Mouse (Mus musculus): ENCODE measurements around the gene Fbxw8. TPM values are rescaled to one million over a fixed set of nuclear protein-coding genes. Genes with fewer than 3 reads are reported as not detected.

Fbxw8 gene
- polyA plus RNA-seq, 1 experiment from 2014 or later: 7.1 TPM

DNA sequence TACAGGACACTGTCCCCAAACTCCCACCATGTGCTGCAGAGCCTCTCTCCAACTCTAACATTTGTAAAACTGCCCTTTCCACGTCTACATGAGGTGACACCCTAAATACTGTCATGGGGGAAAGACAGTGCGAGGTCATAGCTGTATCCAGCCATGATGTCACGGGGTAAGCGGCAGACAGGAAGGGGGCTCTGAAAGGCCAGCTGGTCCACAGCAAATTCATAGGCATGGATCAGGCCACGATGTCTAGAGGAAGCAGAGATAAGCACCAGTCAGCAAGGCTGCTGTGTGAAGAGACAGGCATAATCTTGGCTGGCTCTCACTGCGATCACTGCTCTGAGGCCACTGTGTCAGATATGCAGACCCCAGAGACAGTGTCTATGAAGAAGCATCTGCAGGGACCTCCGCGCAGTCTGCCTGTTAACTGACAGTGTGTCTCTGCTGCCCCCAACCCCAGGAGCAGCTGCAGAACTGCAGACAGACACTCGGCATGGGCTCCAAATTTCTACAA lies 87.2 kb downstream of the Fbxw8 start:
- H3K4me3 ChIP-seq (ENCODE audit: low read depth, low read length): no peak overlapping the region
- 74% methylated on average over 9 of the region's 9 CpGs for WGBS (ENCODE audit: insufficient replicate concordance)
- H3K36me3 ChIP-seq (replicated peaks; ENCODE audit: insufficient read depth, low read length): peaks cover 30% of the 10 kb centered on the region
- H3K27ac ChIP-seq (ENCODE audit: low read depth): no peak overlapping the region
- H3K9ac ChIP-seq (replicated peaks): no peak overlapping the region
- DNase-seq (no peak), ATAC-seq (no peak)
- H3K9me3 ChIP-seq (ENCODE audit: low read length): no peaks in the 10 kb centered on the region
- no peaks in the 10 kb centered on the region for H3K27me3 ChIP-seq (ENCODE audit: insufficient read depth, low read length)
- TF ChIP-seq CTCF (IDR thresholded peaks at IDR 0.05; ENCODE audit: low read depth): no peak
- no peak for TF ChIP-seq EP300 (IDR thresholded peaks at IDR 0.05; ENCODE audit: low read depth)
- no peaks in the 10 kb centered on the region for H3K4me1 ChIP-seq (ENCODE audit: insufficient read depth)
- H3K4me2 ChIP-seq (ENCODE audit: low read depth, low read length): no peak overlapping the region

DNA sequence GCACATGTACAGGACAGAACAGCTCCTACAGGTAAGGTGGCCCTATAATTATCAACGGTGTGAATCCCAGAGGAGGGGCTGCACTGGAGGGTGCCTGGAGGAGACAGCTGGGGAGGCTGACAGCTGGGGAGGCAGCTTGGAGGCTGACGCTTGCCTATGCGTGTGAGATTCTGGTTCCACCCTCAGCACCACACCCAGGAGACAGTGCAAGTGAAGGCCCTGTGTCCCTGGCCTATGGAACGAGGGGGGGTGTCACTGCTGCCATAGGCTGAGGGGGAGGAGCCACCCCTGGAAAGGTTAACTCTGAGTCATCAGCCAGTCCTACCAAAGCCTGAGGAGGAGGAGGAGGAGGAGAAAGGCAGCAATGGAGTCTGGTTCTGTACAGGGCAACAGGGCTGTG lies 87.7 kb downstream of the Fbxw8 start:
- H3K9me3 ChIP-seq (ENCODE audit: low read length): no peaks in the 10 kb centered on the region
- WGBS (ENCODE audit: insufficient replicate concordance): 84% methylated on average over 4 of the region's 4 CpGs
- H3K9ac ChIP-seq (replicated peaks): no peak overlapping the region
- no peak overlapping the region for H3K27ac ChIP-seq (ENCODE audit: low read depth)
- DNase-seq: no peak
- H3K4me3 ChIP-seq (ENCODE audit: low read depth, low read length): no peak overlapping the region
- H3K4me1 ChIP-seq (ENCODE audit: insufficient read depth): no peaks in the 10 kb centered on the region
- H3K36me3 ChIP-seq (replicated peaks; ENCODE audit: insufficient read depth, low read length): peaks cover 27% of the 10 kb centered on the region
- no peak overlapping the region for H3K4me2 ChIP-seq (ENCODE audit: low read depth, low read length)
- TF ChIP-seq EP300 (IDR thresholded peaks at IDR 0.05; ENCODE audit: low read depth): no peak
- TF ChIP-seq CTCF (IDR thresholded peaks at IDR 0.05; ENCODE audit: low read depth): no peak
- ATAC-seq: no peak
- H3K27me3 ChIP-seq (ENCODE audit: insufficient read depth, low read length): no peaks in the 10 kb centered on the region

DNA sequence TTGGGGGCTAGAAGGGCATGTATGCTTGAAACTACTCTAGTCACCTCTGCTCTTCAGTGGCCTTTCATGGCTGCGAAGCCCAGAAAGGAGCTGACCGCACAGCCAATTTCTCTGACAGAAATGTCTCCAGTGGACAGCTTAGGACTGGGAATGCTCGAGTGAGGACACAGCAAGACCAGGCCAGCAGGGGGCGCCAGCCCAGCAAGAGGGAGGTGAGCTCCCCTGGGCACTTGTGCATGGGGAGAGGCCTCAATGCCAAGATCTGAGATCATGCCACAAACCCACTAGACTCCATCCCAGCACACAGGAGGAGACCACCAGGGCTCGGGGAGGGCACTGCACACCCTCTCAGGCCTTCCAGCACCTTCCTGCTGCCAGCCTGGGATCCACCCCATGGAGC lies 88.4 kb downstream of the Fbxw8 start:
- DNase-seq: peak; percentile 76
- Histone ChIP-seq H3K27me3 (ENCODE audit: insufficient read depth, low read length) (no peaks in the 10 kb centered on the region), H3K36me3 (replicated peaks; ENCODE audit: insufficient read depth, low read length) (peaks cover 24% of the 10 kb centered on the region), H3K27ac (ENCODE audit: low read depth) (no peak overlapping the region), H3K9me3 (ENCODE audit: low read length) (no peaks in the 10 kb centered on the region), H3K4me1 (ENCODE audit: insufficient read depth) (no peaks in the 10 kb centered on the region), H3K9ac (replicated peaks) (no peak overlapping the region), H3K4me3 (ENCODE audit: low read depth, low read length) (no peak overlapping the region), H3K4me2 (ENCODE audit: low read depth, low read length) (no peak overlapping the region)
- peak; percentile 35; the same call in 1 of the 2 replicates for ATAC-seq
- TF ChIP-seq EP300 (IDR thresholded peaks at IDR 0.05; ENCODE audit: low read depth) (no peak), CTCF (IDR thresholded peaks at IDR 0.05; ENCODE audit: low read depth) (peak; percentile 79)
- WGBS (ENCODE audit: insufficient replicate concordance): 65% methylated on average over 5 of the region's 5 CpGs

DNA sequence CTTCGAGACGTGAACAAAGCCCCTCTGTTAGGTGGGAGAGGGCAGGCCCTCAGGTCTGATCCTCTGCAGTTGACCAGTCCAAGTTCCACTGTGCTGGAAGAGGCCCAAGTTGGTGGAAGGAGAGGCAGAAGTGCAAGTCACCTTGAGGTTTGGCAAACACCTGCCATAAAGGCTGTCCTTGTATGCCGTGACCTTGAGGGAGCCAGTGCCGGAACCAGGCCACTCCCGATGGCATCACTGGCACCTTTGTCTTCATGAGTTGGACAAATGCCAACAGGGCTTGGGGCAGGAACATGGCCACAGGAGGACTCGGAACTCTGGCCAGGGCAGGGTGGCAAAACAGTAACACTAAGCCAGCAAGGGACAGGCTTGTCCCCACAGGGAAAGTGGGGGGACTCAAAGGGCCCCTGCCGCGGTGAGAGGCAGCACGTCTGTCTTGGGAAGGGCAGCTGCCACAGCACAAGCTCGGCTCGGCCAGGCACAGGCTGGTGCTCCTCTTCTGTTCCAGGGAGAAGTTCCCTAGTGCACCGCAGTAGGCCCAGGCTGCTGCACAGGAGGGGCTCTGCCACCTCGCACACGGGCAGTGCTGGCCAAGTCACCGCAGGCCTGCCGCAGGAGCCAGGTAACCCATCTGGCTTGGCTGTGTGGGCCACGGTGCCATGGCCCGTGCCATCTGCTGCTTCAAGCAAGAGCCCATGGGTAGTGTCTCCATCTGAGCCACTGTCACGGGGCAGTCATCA lies 89.6 kb downstream of the Fbxw8 start:
- ATAC-seq: no peak
- Histone ChIP-seq H3K36me3 (replicated peaks; ENCODE audit: insufficient read depth, low read length) (peaks cover 24% of the 10 kb centered on the region), H3K9ac (replicated peaks) (no peak overlapping the region), H3K4me3 (ENCODE audit: low read depth, low read length) (no peak overlapping the region), H3K4me2 (ENCODE audit: low read depth, low read length) (no peak overlapping the region), H3K9me3 (ENCODE audit: low read length) (no peaks in the 10 kb centered on the region), H3K4me1 (ENCODE audit: insufficient read depth) (no peaks in the 10 kb centered on the region), H3K27me3 (ENCODE audit: insufficient read depth, low read length) (no peaks in the 10 kb centered on the region), H3K27ac (ENCODE audit: low read depth) (no peak overlapping the region)
- no peak for TF ChIP-seq EP300 (IDR thresholded peaks at IDR 0.05; ENCODE audit: low read depth)
- TF ChIP-seq CTCF (IDR thresholded peaks at IDR 0.05; ENCODE audit: low read depth): no peak
- no peak for DNase-seq
- 88% methylated on average over 19 of the region's 19 CpGs for WGBS (ENCODE audit: insufficient replicate concordance)

DNA sequence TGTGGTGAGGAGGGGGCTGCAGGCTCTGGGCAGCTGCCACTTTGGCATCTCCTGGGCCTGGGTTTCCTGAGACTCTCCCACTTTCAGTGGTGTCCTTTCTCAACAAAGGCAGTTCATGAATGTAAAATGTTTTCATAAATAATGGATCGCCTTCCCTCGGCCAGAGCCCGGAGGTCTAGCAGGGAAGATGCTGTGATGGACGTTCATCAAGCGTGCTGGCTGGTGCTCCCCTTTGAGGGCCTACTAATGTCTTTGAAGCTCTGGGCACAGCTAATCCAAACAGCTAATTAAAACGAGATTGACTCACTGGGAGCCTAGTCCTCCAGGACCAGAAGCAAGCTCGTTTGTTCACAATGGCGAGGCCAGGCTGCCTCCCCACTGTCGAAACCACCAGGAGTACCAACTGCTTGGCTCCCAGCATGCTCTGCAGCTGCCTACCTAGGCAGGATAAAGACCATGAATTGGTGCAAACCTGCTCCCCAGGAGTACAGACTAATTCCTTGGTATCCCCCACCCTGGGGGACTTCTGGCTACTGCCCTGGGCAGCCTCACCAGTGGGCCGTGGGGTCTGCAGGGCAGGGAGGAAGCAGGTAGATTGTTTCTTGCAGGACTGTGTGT lies 90.9 kb downstream of the Fbxw8 start:
- no peak for DNase-seq
- Histone ChIP-seq H3K27me3 (ENCODE audit: insufficient read depth, low read length) (no peaks in the 10 kb centered on the region), H3K27ac (ENCODE audit: low read depth) (no peak overlapping the region), H3K9me3 (ENCODE audit: low read length) (no peaks in the 10 kb centered on the region), H3K9ac (replicated peaks) (no peak overlapping the region), H3K36me3 (replicated peaks; ENCODE audit: insufficient read depth, low read length) (peaks cover 20% of the 10 kb centered on the region), H3K4me2 (ENCODE audit: low read depth, low read length) (no peak overlapping the region), H3K4me1 (ENCODE audit: insufficient read depth) (no peaks in the 10 kb centered on the region), H3K4me3 (ENCODE audit: low read depth, low read length) (no peak overlapping the region)
- TF ChIP-seq CTCF (IDR thresholded peaks at IDR 0.05; ENCODE audit: low read depth): no peak
- TF ChIP-seq EP300 (IDR thresholded peaks at IDR 0.05; ENCODE audit: low read depth): no peak
- 81% methylated on average over 10 of the region's 10 CpGs for WGBS (ENCODE audit: insufficient replicate concordance)
- ATAC-seq: no peak

DNA sequence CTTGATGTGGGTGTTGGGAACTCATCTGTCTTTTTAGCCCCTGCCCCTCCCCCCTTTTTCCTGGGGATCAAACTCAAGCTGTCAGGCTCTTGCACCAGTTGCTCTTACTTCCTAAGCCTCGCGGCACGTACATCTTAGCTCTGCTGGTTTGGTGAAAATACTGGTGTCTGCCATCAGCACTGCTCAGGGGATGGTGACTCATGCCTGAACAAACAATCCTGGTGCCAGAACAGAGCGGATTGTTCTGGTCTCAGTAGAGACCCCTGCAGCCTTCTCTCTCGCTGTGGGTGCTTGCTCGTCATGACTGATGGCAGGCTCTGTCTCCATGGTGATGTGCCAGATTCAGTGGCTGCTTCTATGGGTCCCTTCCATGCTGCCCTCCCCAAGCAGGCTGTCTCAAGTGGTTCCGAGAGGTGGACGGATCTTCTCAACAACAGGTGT lies 92.1 kb downstream of the Fbxw8 start:
- no peak overlapping the region for H3K4me3 ChIP-seq (ENCODE audit: low read depth, low read length)
- H3K27ac ChIP-seq (ENCODE audit: low read depth): no peak overlapping the region
- DNase-seq (no peak), ATAC-seq (no peak)
- H3K9ac ChIP-seq (replicated peaks): no peak overlapping the region
- peaks cover 11% of the 10 kb centered on the region for H3K36me3 ChIP-seq (replicated peaks; ENCODE audit: insufficient read depth, low read length)
- H3K4me2 ChIP-seq (ENCODE audit: low read depth, low read length): no peak overlapping the region
- H3K4me1 ChIP-seq (ENCODE audit: insufficient read depth): no peaks in the 10 kb centered on the region
- 81% methylated on average over 8 of the region's 8 CpGs for WGBS (ENCODE audit: insufficient replicate concordance)
- H3K9me3 ChIP-seq (ENCODE audit: low read length): no peaks in the 10 kb centered on the region
- TF ChIP-seq EP300 (IDR thresholded peaks at IDR 0.05; ENCODE audit: low read depth) (no peak), CTCF (IDR thresholded peaks at IDR 0.05; ENCODE audit: low read depth) (no peak)
- H3K27me3 ChIP-seq (ENCODE audit: insufficient read depth, low read length): no peaks in the 10 kb centered on the region
